Mouse (Mus musculus) midbrain, embryonic 14.5 days (tissue): Measurements from ENCODE around the gene Sergef. TPM values are rescaled to one million over a fixed set of nuclear protein-coding genes. Genes with fewer than 3 reads are reported as not detected.
A peak's percentile ranks its signal among the peaks of the same experiment; 100 is the strongest.

ENCODE experiments used
- ATAC-seq: fragments of 200-750 bp; cut with Nextera tagmentation; 2 replicates; pipeline ENCODE4 v1.8.0; 2017; ENCODE audit warnings: moderate number of reproducible peaks, moderate library complexity; ENCODE audit not compliant: low FRiP score, low TSS enrichment
- DNase-seq: peaks from one replicate; pipeline ENCODE4 v3.0.0-alpha.2; 2015
- H3K27ac ChIP-seq: fragments of 300-500 bp; sonication (generic); replicated peaks from 2 replicates; pipeline ENCODE4 v1.5.1; 2014; ENCODE audit warnings: mild to moderate bottlenecking, low read depth, low read length, moderate library complexity
- H3K27me3 ChIP-seq: fragments of 300-500 bp; sonication (generic); 2 replicates; pipeline ENCODE4 v1.6.1; 2014; ENCODE audit warnings: low read length, control low read depth, mixed read lengths; ENCODE audit not compliant: control insufficient read depth, insufficient read depth
- H3K36me3 ChIP-seq: fragments of 300-500 bp; sonication (generic); 2 replicates; pipeline ENCODE4 v1.6.1; 2014; ENCODE audit warnings: low read length, control low read depth; ENCODE audit not compliant: control insufficient read depth, insufficient read depth
- H3K4me1 ChIP-seq: fragments of 300-500 bp; sonication (generic); 2 replicates; pipeline ENCODE4 v1.6.1; 2014; ENCODE audit warnings: mild to moderate bottlenecking, antibody characterized with exemption, low read length, control low read depth; ENCODE audit not compliant: control insufficient read depth, insufficient read depth
- H3K4me2 ChIP-seq: fragments of 300-500 bp; sonication (generic); 2 replicates; pipeline ENCODE4 v1.6.1; 2014; ENCODE audit warnings: mild to moderate bottlenecking, low read length, moderate library complexity
- H3K4me3 ChIP-seq: fragments of 300-500 bp; sonication (generic); replicated peaks from 2 replicates; pipeline ENCODE4 v1.5.1; 2014; ENCODE audit warnings: low read depth, low read length
- H3K9ac ChIP-seq: fragments of 300-500 bp; sonication (generic); replicated peaks from 2 replicates; pipeline ENCODE4 v1.6.1; 2014; ENCODE audit warnings: mild to moderate bottlenecking, low read length, moderate library complexity
- H3K9me3 ChIP-seq: fragments of 300-500 bp; sonication (generic); 2 replicates; pipeline ENCODE4 v1.6.1; 2016; ENCODE audit warnings: low read length, control low read depth, mixed read lengths; ENCODE audit not compliant: control insufficient read depth
- WGBS: fragments of 180-500 bp; shearing (Covaris S2); extraction: QIAGEN DNeasy Blood & Tissue Kit; methylation state at CpG from one replicate; pipeline ENCODE4 v1.1.7; 2014; 5-methylcytosine and 5-hydroxymethylcytosine counted together
- polyA plus RNA-seq: library from polyadenylated mRNA; unstranded; fragments of >200 nt; fragmentation: Nextera tagmentation; extraction: Ambion mirVana; gene quantifications from 2 replicates; pipeline ENCODE4 v1.2.1, GENCODE M21; 2014

The Sergef gene
- polyA plus RNA-seq, 1 experiment from 2014 or later, result 31.1 TPM

GRCm38 (mm10) chr7:46466422-46466981 lies 173.1 kb downstream of the Sergef start:
- Histone ChIP-seq H3K4me3 (no peak overlapping the region), H3K27me3 (no peaks in the 10 kb centered on the region), H3K4me1 (0 out of 2 replicates have a peak, but pooled peaks cover 3% of the 10 kb centered on the region), H3K9me3 (no peaks in the 10 kb centered on the region), H3K36me3 (no peaks in the 10 kb centered on the region), H3K27ac (0 out of 2 replicates have a peak overlapping the region, but pooled peaks have one; percentile 32), H3K9ac (no peak overlapping the region), H3K4me2 (no peak overlapping the region)
- WGBS, result 72% methylated on average over 7 of the region's 7 CpGs
- no peak for DNase-seq
- ATAC-seq, result no peak

DNA sequence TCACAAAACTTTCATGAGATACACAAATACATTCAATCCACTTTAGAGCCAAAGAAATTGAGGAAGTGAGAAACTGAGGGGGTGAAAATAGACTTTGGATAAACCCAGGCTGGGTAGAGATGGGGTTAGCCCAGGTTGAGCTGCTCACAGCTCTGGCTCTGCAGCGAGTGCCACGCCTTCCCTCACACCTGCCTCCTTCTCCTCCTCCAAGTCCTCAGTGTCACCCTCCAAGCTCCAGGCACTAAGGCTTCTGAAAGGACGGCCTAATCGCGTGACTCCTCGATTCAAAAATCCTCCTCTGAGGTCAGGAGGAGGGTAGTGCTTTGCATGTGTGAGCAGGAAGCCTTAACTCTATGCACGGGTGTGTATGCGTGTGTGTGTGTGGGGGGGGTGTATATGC lies 176.5 kb downstream of the Sergef start:
- no peaks in the 10 kb centered on the region for H3K27me3 ChIP-seq
- H3K9ac ChIP-seq, result no peak overlapping the region
- H3K4me1 ChIP-seq, result peaks cover 9% of the 10 kb centered on the region; the same call in 1 of the 2 replicates
- DNase-seq (no peak), ATAC-seq (no peak)
- H3K27ac ChIP-seq, result no peak overlapping the region
- no peak overlapping the region for H3K4me2 ChIP-seq
- H3K36me3 ChIP-seq, result no peaks in the 10 kb centered on the region
- no peaks in the 10 kb centered on the region for H3K9me3 ChIP-seq
- H3K4me3 ChIP-seq, result no peak overlapping the region
- WGBS, result 83% methylated on average over 8 of the region's 8 CpGs

DNA sequence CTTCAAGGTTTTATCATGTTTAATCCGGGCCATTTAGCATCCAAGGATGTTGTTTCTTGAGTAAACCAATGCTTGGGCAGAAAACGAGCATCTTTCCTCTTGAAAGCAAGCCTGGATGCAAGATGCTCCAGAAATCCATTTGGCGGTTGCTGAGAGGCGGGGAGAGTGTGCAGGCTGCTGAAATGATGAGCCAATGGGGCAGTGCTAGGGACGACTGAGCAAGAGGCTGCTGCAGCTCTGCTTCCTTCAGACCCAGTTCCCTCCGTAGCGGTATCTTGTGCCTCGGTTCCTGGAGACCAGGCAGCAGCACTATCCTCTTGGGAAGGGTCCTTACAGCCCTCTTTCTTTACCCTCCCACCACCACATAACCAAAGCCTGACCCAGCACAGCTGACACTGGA lies 177.3 kb downstream of the Sergef start:
- Histone ChIP-seq H3K4me2 (no peak overlapping the region), H3K36me3 (no peaks in the 10 kb centered on the region), H3K9me3 (no peaks in the 10 kb centered on the region), H3K4me3 (no peak overlapping the region), H3K9ac (no peak overlapping the region), H3K27me3 (no peaks in the 10 kb centered on the region), H3K4me1 (peaks cover 9% of the 10 kb centered on the region; the same call in 1 of the 2 replicates), H3K27ac (no peak overlapping the region)
- DNase-seq (no peak), ATAC-seq (no peak)
- WGBS, result 64% methylated on average over 8 of the region's 8 CpGs

DNA sequence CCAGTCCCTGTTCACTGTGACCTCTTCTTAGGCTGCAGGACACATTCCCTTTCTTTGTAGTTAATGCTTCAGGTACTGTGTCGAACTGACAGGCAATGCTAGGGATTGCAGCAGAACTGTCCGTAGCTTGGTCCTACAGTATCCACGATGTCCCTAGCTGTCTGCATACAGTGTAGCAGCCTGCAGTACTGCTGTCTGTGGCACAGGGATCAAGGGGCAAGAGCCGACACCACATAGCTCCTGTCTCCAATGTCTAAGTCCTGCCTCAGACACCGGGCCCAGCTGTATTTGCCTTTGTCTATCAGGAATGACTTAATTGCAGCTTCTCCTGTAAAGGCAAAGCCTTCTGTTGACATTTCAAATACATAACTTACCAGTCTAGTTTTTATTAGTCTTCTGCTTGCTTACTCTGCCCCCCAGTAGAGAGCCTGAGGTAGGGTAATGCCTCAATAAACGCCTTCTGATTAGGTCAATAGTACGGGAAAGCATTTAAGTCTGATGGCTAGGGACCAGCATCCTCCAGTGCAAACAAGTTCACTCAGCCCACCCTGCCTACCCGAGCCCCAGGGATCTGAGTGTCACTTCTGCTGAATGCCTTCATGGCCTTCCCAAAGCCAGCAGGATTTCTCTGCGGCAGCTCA lies 179.9 kb downstream of the Sergef start:
- Histone ChIP-seq H3K9ac (0 out of 2 replicates have a peak overlapping the region, but pooled peaks have one; percentile 16), H3K4me2 (no peak overlapping the region), H3K4me3 (no peak overlapping the region), H3K36me3 (no peaks in the 10 kb centered on the region), H3K4me1 (peaks cover 6% of the 10 kb centered on the region; the same call in 1 of the 2 replicates), H3K9me3 (peaks cover 6% of the 10 kb centered on the region; the same call in 1 of the 2 replicates), H3K27me3 (no peaks in the 10 kb centered on the region), H3K27ac (peak overlapping the region; percentile 74)
- WGBS, result 78% methylated on average over 9 of the region's 9 CpGs
- DNase-seq, result no peak
- no peak for ATAC-seq

GRCm38 (mm10) chr7:46459200-46459599 lies 180.4 kb downstream of the Sergef start:
- no peak; the same call in 1 of the 2 replicates for ATAC-seq
- H3K27ac ChIP-seq, result peak overlapping the region; percentile 74
- H3K27me3 ChIP-seq, result no peaks in the 10 kb centered on the region
- H3K9ac ChIP-seq, result 0 out of 2 replicates have a peak overlapping the region, but pooled peaks have one; percentile 16
- H3K9me3 ChIP-seq, result peaks cover 6% of the 10 kb centered on the region; the same call in 1 of the 2 replicates
- H3K36me3 ChIP-seq, result no peaks in the 10 kb centered on the region
- DNase-seq, result peak; percentile 46
- 67% methylated on average over 2 of the region's 2 CpGs for WGBS
- H3K4me1 ChIP-seq, result peaks cover 10% of the 10 kb centered on the region
- no peak overlapping the region for H3K4me2 ChIP-seq
- no peak overlapping the region for H3K4me3 ChIP-seq

DNA sequence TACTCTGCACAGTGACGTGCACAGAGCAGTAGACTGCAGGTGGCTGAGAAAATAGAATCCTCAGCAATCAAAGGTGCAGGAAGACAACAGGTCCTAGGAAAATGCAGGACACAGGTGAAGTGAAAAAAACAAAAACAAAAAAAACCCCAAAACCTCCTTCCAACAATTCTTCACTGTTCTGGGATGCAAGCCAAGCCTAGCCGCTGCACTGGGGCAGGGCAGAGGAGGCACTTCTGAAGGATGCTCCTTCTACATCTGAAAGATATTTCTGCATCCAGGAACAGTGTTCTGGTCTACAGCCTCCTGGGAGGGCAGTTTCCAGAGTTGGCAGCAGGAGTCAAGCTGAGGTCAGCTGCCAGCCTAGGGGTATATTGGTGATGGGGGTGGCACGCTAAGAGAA lies 181.7 kb downstream of the Sergef start:
- H3K9me3 ChIP-seq, result peaks cover 6% of the 10 kb centered on the region; the same call in 1 of the 2 replicates
- H3K9ac ChIP-seq, result no peak overlapping the region
- DNase-seq, result no peak
- no peaks in the 10 kb centered on the region for H3K36me3 ChIP-seq
- WGBS, result 76% methylated on average over 3 of the region's 3 CpGs
- no peak overlapping the region for H3K4me3 ChIP-seq
- ATAC-seq, result no peak
- H3K4me2 ChIP-seq, result no peak overlapping the region
- H3K27ac ChIP-seq, result no peak overlapping the region
- H3K4me1 ChIP-seq, result peaks cover 19% of the 10 kb centered on the region
- no peaks in the 10 kb centered on the region for H3K27me3 ChIP-seq

DNA sequence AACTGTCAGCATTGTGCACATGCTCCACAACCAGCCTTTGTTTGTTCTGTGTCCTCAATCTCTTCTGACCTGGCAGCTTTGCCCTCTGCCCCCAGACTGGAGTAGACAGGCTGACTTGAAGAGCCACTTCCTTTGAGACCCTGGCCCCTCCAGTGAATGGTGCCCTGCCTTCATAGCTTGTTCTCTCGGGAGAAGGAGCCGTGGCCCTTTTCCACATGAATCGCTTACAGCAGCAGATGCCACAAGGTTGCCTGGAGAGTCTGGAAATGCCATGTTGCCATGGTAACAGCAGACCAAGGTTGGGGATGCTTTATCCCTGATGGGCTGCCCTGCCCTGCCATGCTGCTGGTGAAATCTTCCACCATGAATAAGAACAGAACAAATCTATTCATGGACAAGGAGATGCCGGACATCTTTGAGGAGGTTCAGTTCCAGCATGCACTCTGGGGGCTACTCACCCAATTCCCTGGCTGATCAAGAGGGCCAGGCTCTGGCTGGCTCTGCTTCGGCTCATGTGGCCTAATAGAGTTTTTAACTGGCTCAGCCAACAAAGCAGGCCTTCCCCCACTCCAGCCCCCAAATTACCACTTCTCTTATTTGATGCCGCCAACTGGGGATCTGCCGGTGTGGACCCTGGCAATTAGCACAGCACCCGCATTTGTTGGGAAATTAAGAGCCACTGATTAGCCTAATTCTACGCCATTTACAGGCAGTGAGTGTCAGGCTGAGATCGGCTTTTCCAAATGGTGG lies 185.5 kb downstream of the Sergef start:
- peak; percentile 85 for ATAC-seq
- Histone ChIP-seq H3K4me1 (peaks cover 23% of the 10 kb centered on the region), H3K4me2 (peak overlapping the region; percentile 13; the same call in 1 of the 2 replicates), H3K27ac (peak overlapping the region; percentile 69), H3K9ac (no peak overlapping the region), H3K4me3 (no peak overlapping the region), H3K27me3 (no peaks in the 10 kb centered on the region), H3K9me3 (peaks cover 6% of the 10 kb centered on the region; the same call in 1 of the 2 replicates), H3K36me3 (no peaks in the 10 kb centered on the region)
- 17% methylated on average over 10 of the region's 10 CpGs for WGBS
- DNase-seq, result peak; percentile 87

GRCm38 (mm10) chr7:46448922-46449645 lies 190.5 kb downstream of the Sergef start:
- peak; percentile 60 for DNase-seq
- H3K27ac ChIP-seq, result peak overlapping the region; percentile 16
- peaks cover 30% of the 10 kb centered on the region for H3K4me1 ChIP-seq
- no peak overlapping the region for H3K9ac ChIP-seq
- 39% methylated on average over 6 of the region's 6 CpGs for WGBS
- no peaks in the 10 kb centered on the region for H3K9me3 ChIP-seq
- no peaks in the 10 kb centered on the region for H3K36me3 ChIP-seq
- no peak overlapping the region for H3K4me2 ChIP-seq
- ATAC-seq, result no peak
- no peaks in the 10 kb centered on the region for H3K27me3 ChIP-seq
- H3K4me3 ChIP-seq, result no peak overlapping the region
